Mouse (Mus musculus) Patski (cell line): ENCODE results near the gene Trim14. TPM values are rescaled to one million over a fixed set of nuclear protein-coding genes. Genes with fewer than 3 reads are reported as not detected.
"Not testable (repeated sequence)": the region's sequence is repeated elsewhere in the genome, so short reads cannot be mapped to it uniquely, and the experiment has no call there.

Experiments used
- ATAC-seq: fragments of 100-300 bp; one replicate; pipeline ENCODE4 v1.8.0; 2021
- CTCF ChIA-PET: fragments of 350-600 bp; sonication (Branson Sonifier 250); formaldehyde crosslinking; loops from one replicate; lab custom pipeline; 2022; ENCODE audit warnings: inconsistent platforms; lab: Charles Lee
- POLR2A ChIA-PET: fragments of 350-600 bp; sonication (Branson Sonifier 250); formaldehyde crosslinking; loops from one replicate; lab custom pipeline; 2022; ENCODE audit warnings: antibody characterized with exemption, inconsistent platforms; lab: Charles Lee
- DNase-seq: peaks from one replicate; pipeline ENCODE4 v3.0.0-alpha.2; 2011; ENCODE audit warnings: low read depth, low spot score
- H3K27me3 ChIP-seq: fragments of 371-371 bp; one replicate; pipeline ENCODE4 v1.5.1; 2021
- CTCF ChIP-seq: fragments of 100-300 bp; IDR thresholded peaks from one replicate; pipeline ENCODE4 v1.5.1; 2021
- in situ Hi-C: fragments of 300-500 bp; cut with MboI; formaldehyde crosslinking; loops from 3 replicates; pipeline ENCODE4 v1.11.1; 2018; ENCODE audit warnings: low pct_unique_long_range_greater_than_20kb, mixed read lengths
- polyA plus RNA-seq: library from polyadenylated mRNA; unstranded; gene quantifications from one replicate; pipeline ENCODE4 v1.2.3, GENCODE M21; 2021

The Trim14 gene
- polyA plus RNA-seq: 0.44 TPM

DNA sequence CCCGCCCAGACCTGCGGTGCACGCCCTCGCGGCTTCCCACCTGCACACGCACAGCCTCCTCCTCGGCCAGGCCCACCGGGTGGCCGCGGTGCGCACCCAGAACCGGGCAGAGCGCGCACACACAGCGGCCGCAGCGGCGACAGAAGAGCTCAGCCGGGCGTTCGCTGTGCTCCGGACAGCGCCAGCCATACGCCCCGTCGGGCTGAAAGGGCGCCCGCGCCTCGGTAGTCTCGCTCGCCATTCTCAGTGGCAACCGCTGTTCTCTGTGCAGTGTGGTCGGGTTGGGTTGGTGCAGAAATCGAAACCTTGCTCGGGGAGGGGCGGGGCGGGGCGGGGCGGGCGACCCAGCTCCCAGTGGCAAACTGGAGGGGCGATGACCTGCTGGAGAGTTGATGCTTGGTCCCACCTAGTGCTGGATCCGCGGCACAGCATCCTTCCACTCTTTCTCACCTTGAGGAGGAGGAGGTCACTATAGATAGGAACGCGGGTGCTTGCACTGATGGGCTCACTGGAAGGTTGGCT lies at the start of gene Trim14:
Gene Trim14 (minus strand): TSS at position 302 of the 522 bp plus-strand sequence.
- TF ChIP-seq CTCF: no peak
- in situ Hi-C loops: no loop called here
- POLR2A ChIA-PET: no interaction called here
- peak; percentile 60 for ATAC-seq
- CTCF ChIA-PET: no interaction called here
- no peaks in the 10 kb centered on the region for H3K27me3 ChIP-seq
- no peak for DNase-seq

DNA sequence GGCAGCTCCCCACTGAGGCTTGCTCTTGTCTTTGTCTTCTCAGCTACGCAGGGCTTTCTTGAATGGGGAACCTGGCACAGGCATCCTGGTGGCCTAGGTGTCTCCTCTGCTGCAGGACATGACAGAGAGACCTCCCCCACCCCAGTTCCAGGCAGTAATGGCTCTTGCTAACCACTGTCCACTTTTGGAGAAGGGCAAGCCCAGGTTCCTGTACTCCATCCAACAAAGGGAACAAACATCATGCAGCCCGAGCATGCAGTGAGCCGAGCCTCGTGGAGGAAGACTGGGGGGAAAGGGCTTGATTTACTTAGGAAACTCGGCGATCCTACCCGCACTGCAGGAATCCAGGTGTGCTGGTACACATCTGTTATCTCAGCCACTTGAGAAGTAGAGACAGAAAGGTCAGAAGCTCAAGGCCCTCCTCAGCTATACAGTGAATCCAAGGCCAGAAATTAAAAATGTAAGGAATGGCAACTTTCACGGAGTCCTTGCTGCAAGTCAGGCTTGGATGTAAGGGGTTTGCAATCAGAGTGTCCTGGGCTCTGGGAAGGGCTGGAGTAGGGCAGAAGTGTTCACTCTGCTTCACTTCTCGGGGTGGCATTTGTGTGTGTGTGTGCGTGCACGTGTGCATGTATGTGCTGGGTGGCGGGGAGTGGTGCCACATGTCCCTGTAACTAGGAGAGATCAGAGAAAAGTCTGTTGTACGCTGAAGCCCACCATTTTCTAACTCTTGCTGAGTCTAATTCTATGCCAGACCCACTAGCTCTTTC lies 49.3 kb upstream of the Trim14 start:
- CTCF ChIA-PET: interaction anchor here (1.4 kb wide), 1 partner anchor 11 kb away, joined by 6 read pairs; no protein-coding TSS in a partner anchor
- ATAC-seq (no peak), DNase-seq (no peak)
- H3K27me3 ChIP-seq: no peaks in the 10 kb centered on the region
- POLR2A ChIA-PET: no interaction called here
- no peak for TF ChIP-seq CTCF
- in situ Hi-C loops: no loop called here

DNA sequence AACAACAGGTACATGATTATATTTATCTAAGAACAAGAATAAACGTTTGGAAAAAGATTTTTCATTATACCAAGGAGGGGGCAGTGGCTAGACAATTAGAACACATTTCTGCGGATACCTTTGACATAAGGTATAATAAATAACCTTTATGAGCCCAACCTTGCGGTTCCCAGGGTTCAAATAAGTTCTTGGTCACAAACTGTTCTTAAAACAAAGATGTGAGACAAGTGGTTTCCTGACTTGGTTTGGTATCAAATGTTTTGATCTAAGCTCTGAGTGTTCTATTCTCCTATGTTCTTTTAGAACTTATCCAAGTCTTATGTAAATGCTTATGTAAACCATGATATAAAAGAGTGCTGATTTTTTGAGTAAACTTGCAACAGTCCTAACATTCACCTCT lies 48.6 kb upstream of the Trim14 start:
- CTCF ChIA-PET, DNase-seq, ATAC-seq, H3K27me3 ChIP-seq, in situ Hi-C loops, POLR2A ChIA-PET: not testable (repeated sequence)

DNA sequence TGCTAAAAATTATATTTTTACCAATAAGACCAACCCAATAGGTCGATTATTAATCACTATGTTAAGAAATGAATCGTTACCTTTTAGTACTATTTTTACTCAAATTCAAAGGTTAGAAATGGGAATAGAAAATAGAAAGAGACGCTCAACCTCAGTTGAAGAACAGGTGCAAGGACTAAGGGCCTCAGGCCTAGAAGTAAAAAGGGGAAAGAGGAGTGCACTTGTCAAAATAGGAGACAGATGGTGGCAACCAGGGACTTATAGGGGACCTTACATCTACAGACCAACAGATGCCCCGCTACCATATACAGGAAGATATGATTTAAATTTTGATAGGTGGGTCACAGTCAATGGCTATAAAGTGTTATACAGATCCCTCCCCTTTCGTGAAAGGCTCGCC lies 48.1 kb upstream of the Trim14 start:
- POLR2A ChIA-PET, DNase-seq, in situ Hi-C loops, ATAC-seq, H3K27me3 ChIP-seq, CTCF ChIA-PET: not testable (repeated sequence)

DNA sequence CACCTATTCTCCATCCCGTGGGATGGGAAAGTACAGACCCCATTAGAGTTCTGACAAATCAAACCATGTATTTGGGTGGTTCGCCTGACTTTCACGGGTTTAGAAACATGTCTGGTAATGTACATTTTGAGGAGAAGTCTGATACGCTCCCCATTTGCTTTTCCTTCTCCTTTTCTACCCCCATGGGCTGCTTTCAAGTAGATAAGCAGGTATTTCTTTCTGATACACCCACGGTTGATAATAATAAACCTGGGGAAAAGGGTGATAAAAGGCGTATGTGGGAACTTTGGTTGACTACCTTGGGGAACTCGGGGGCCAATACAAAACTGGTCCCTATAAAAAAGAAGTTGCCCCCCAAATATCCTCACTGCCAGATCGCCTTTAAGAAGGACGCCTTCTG lies 46.1 kb upstream of the Trim14 start:
- ATAC-seq, CTCF ChIA-PET, in situ Hi-C loops, H3K27me3 ChIP-seq, POLR2A ChIA-PET, DNase-seq: not testable (repeated sequence)

DNA sequence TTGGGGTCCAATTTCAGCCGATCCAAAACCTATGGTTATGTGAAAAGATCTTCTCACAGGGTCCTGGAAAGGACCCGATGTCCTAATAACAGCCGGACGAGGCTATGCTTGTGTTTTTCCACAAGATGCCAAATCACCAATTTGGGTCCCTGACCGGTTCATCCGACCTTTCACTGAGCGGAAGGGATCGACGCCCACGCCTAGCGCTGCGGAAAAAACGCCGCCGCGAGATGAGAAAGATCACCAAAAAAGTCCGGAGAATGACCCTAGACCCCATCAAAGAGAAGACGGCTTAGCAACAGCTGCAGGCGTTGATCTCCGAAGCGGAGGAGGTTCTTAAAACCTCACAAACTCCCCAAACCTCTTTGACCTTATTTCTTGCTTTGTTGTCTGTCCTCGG lies 45.6 kb upstream of the Trim14 start:
- DNase-seq, H3K27me3 ChIP-seq, ATAC-seq, in situ Hi-C loops, CTCF ChIA-PET, POLR2A ChIA-PET: not testable (repeated sequence)

DNA sequence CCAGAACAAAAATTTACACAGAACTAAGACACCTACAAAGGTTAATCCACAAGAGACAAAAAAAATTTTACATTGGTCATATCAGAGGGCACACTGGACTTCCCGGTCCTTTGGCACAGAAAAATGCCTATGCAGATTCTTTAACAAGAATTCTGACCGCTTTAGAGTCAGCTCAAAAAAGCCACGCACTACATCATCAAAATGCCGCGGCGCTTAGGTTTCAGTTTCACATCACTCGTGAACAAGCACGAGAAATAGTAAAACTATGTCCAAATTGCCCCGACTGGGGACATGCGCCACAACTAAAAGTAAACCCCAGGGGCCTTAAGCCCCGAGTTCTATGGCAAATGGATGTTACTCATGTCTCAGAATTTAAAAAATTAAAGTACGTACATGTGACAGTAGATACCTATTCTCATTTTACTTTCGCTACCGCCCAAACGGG lies 44.9 kb upstream of the Trim14 start:
- DNase-seq, H3K27me3 ChIP-seq, CTCF ChIA-PET, in situ Hi-C loops, POLR2A ChIA-PET, ATAC-seq: not testable (repeated sequence)

DNA sequence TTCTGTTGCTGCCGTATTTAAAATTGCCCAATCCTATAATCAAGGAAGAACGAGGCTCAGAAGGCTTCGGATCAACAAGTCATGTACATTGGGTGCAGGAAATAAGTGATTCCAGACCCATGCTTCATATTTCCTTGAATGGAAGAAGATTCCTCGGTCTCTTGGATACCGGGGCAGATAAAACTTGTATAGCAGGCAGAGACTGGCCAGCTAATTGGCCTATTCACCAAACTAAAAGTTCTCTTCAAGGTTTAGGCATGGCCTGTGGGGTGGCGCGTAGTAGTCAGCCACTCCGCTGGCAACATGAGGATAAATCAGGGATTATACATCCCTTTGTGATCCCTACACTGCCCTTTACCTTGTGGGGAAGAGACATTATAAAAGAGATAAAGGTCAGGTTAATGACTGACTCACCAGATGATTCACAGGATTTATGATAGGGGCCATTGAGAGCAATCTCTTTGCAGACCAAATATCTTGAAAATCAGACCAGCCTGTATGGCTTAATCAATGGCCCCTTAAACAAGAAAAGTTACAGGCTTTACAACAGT lies 42.9 kb upstream of the Trim14 start:
- ATAC-seq, in situ Hi-C loops, POLR2A ChIA-PET, DNase-seq, H3K27me3 ChIP-seq, CTCF ChIA-PET: not testable (repeated sequence)

DNA sequence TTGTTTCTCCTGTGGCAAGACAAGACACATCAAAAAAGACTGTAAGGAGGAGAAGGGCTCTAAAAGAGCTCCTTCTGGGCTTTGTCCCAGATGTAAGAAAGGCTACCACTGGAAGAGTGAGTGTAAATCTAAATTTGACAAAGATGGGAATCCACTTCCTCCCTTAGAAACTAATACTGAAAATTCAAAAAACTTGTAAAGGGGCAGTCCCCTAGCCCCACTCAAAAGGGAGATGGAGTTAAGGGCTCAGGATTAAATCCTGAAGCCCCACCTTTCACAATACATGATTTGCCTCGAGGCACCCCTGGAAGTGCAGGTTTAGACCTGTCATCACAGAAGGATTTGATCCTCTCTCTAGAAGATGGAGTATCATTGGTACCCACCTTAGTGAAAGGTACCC lies 42.3 kb upstream of the Trim14 start:
- CTCF ChIA-PET: no interaction called here
- DNase-seq (no peak), ATAC-seq (no peak)
- H3K27me3 ChIP-seq: no peaks in the 10 kb centered on the region
- POLR2A ChIA-PET: no interaction called here
- in situ Hi-C loops: no loop called here
- TF ChIP-seq CTCF: no peak

DNA sequence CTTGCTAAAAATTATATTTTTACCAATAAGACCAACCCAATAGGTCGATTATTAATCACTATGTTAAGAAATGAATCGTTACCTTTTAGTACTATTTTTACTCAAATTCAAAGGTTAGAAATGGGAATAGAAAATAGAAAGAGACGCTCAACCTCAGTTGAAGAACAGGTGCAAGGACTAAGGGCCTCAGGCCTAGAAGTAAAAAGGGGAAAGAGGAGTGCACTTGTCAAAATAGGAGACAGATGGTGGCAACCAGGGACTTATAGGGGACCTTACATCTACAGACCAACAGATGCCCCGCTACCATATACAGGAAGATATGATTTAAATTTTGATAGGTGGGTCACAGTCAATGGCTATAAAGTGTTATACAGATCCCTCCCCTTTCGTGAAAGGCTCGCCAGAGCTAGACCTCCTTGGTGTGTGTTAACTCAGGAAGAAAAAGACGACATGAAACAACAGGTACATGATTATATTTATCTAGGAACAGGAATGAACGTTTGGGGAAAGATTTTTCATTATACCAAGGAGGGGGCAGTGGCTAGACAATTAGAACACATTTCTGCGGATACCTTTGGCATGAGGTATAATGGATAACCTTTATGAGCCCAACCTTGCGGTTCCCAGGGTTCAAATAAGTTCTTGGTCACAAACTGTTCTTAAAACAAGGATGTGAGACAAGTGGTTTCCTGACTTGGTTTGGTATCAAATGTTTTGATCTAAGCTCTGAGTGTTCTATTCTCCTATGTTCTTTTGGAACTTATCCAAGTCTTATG lies 39.8 kb upstream of the Trim14 start:
- H3K27me3 ChIP-seq, POLR2A ChIA-PET, DNase-seq, ATAC-seq, in situ Hi-C loops, CTCF ChIA-PET: not testable (repeated sequence)

DNA sequence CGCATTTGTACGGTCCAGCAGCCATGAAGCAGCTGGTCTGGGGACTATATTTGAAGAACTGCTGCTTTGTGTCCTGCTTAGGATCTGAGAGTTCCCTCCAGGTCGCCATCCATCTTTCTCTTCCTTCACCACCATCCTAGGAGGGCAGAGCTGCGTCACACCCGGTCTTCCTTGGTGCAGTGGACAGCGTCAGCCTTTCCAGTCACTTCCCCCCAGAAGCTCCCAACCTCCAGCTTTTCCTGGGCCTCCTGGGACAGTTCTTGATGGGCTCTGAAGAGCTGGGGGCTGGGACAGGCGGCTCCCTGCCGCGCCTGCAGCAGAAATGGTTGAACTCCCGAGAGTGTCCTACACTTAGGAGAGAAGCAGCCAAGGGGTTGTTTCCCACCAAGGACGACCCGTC lies 38.9 kb upstream of the Trim14 start:
- DNase-seq (no peak), ATAC-seq (no peak)
- POLR2A ChIA-PET: no interaction called here
- CTCF ChIA-PET: no interaction called here
- in situ Hi-C loops: no loop called here
- H3K27me3 ChIP-seq: no peaks in the 10 kb centered on the region
- no peak for TF ChIP-seq CTCF
